13 mouse cellular contexts compared by ENCODE assay signal in the genomic region with DNA sequence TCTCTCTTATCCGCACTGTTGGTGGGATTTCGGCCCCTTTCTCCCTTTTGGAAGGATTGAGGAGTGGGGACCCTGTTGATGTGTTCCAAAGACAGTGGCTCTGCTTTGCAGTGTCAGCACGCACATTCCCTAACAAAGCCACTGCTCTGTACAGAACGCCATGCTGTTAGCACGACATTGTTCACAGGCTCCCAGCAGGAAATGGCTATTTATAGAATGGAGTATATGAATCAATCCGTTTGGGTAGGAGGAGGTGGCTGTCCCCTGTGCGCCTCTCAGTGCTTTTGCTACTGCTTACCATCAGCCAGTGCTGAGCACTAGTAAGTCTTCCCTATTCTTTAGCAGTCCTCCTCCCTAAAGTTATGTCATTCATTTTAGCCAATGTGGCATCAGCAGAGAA. TPM values are rescaled to one million over a fixed set of nuclear protein-coding genes. Genes with fewer than 3 reads are reported as not detected.
DNase-seq lines count a peak whose midpoint lies in the region; ATAC-seq lines count a peak whose summit lies in the region.
"Had no signal": no experiment of that assay in that cellular context is flagged by ENCODE, and none has a peak within 500 bp of the region (broad histone marks: within the 10 kb centered on the region; RNA-seq: fewer than 3 reads in every experiment).

No protein-coding gene starts in this region.

- peaks cover 9% of the 10 kb centered on the region for H3K4me1 ChIP-seq in heart, embryonic 12.5 days (replicated peaks)
- H3K4me1 ChIP-seq in hindbrain, embryonic 13.5 days (replicated peaks): peaks cover 10% of the 10 kb centered on the region

- no peaks in the 10 kb centered on the region for H3K36me3 ChIP-seq in heart, embryonic 12.5 days
- H3K36me3 ChIP-seq in hindbrain, embryonic 13.5 days: no peaks in the 10 kb centered on the region
- H3K36me3 ChIP-seq: embryonic facial prominence, embryonic 10.5 days had no signal

- no peak for DNase-seq in heart, postnatal 14 days
- DNase-seq in left cerebral cortex, adult 18-20 months (ENCODE audit: low spot score in 2 of 2): peak; percentile 2 to 10
- DNase-seq in left cerebral cortex, adult 11 months (ENCODE audit: low spot score): no peak
- DNase-seq in brain, adult 2 months (ENCODE audit: low read depth, low spot score): peak; percentile 77
- DNase-seq in adrenal gland, adult 8-10 months: no peak
- DNase-seq: heart, postnatal 36 days had no signal

- H3K27ac ChIP-seq in heart, embryonic 12.5 days (ENCODE audit: poor library complexity, severe bottlenecking): peak overlapping the region; percentile 47; the same call in 1 of the 2 replicates
- no peak overlapping the region for H3K27ac ChIP-seq in hindbrain, embryonic 13.5 days
- H3K27ac ChIP-seq: embryonic facial prominence, embryonic 10.5 days had no signal

- H3K4me2 ChIP-seq in heart, embryonic 12.5 days: peak overlapping the region; percentile 31; the same call in 1 of the 2 replicates
- H3K4me2 ChIP-seq in hindbrain, embryonic 13.5 days: 0 out of 2 replicates have a peak overlapping the region, but pooled peaks have one; percentile 13

- no peak overlapping the region for H3K9ac ChIP-seq in heart, embryonic 12.5 days
- H3K9ac ChIP-seq in hindbrain, embryonic 13.5 days: no peak overlapping the region

- 36% methylated on average over 7 of the region's 7 CpGs for WGBS in heart, embryonic 12.5 days
- 35% methylated on average over 7 of the region's 7 CpGs for WGBS in hindbrain, embryonic 13.5 days

- H3K4me3 ChIP-seq in heart, embryonic 12.5 days: no peak overlapping the region
- H3K4me3 ChIP-seq in hindbrain, embryonic 13.5 days: no peak overlapping the region
- H3K4me3 ChIP-seq: embryonic facial prominence, embryonic 10.5 days had no signal

- H3K27me3 ChIP-seq in heart, embryonic 12.5 days (replicated peaks): no peaks in the 10 kb centered on the region
- H3K27me3 ChIP-seq in hindbrain, embryonic 13.5 days: no peaks in the 10 kb centered on the region

- H3K9me3 ChIP-seq in heart, embryonic 12.5 days (replicated peaks): no peaks in the 10 kb centered on the region
- H3K9me3 ChIP-seq in hindbrain, embryonic 13.5 days: no peaks in the 10 kb centered on the region
- H3K9me3 ChIP-seq: embryonic facial prominence, embryonic 10.5 days had no signal

- intact Hi-C loops in heart, postnatal 14 days (cut with DNase I): no loop called here

- ATAC-seq in heart, embryonic 12.5 days (ENCODE audit: insufficient number of reproducible peaks, low FRiP score): peak; percentile 61; the same call in 1 of the 2 replicates
- no peak for ATAC-seq in hindbrain, embryonic 13.5 days (ENCODE audit: low FRiP score)
- no peak for ATAC-seq in activated CD4-positive, CD25-positive, alpha-beta regulatory T cell, adult 4 months

RNA-seq across cellular contexts. Expression of gene Spink8, which starts 1.3 kb away (rescaled TPM):
- not detected in 2 replicates for polyA plus RNA-seq in heart, embryonic 12.5 days (2016; fragmentation: Nextera tagmentation; extraction: Ambion mirVana)
- total RNA-seq in heart, postnatal 14 days (2021): not detected
- total RNA-seq in left cerebral cortex, adult 18-20 months (2021): 1 to 10 TPM; 2.3 to 4.3 TPM
- 1.6 TPM in 1 of 2 replicates, not detected in the other for polyA plus RNA-seq in hindbrain, embryonic 13.5 days (2015; fragmentation: Nextera tagmentation; extraction: Ambion mirVana)
- polyA plus RNA-seq in activated CD4-positive, CD25-positive, alpha-beta regulatory T cell, adult 4 months (2017; shearing (Covaris generic)): not detected
- total RNA-seq in adrenal gland, adult 8-10 months (2022): 10 to 100 TPM; 14.6 to 31.7 (median 27.6) TPM
- total RNA-seq: CH12.LX; heart, postnatal 36 days; liver, adult 2 months had no signal
- polyA plus RNA-seq: embryonic facial prominence, embryonic 10.5 days; large intestine, adult 2 months; liver, adult 2 months had no signal

RNA-seq across cellular contexts. Expression of gene Nme6, which starts 19.1 kb away (rescaled TPM):
- 55.7 and 60.5 TPM in 2 replicates for polyA plus RNA-seq in heart, embryonic 12.5 days (2016; fragmentation: Nextera tagmentation; extraction: Ambion mirVana)
- total RNA-seq in heart, postnatal 14 days (2021): 10 to 100 TPM; 16.0 to 16.4 TPM
- total RNA-seq in left cerebral cortex, adult 18-20 months (2021): 10 to 100 TPM in 1 of 2 experiments, 1 to 10 TPM in 1; 7.3 to 10.1 TPM
- 65.7 and 69.1 TPM in 2 replicates for polyA plus RNA-seq in hindbrain, embryonic 13.5 days (2015; fragmentation: Nextera tagmentation; extraction: Ambion mirVana)
- polyA plus RNA-seq in activated CD4-positive, CD25-positive, alpha-beta regulatory T cell, adult 4 months (2017; shearing (Covaris generic)): 1 to 10 TPM; 6.7 to 8.9 TPM
- total RNA-seq in adrenal gland, adult 8-10 months (2022): 10 to 100 TPM; 14.9 to 25.2 (median 22.7) TPM

RNA-seq across cellular contexts. Expression of gene Fbxw27, which starts 23.0 kb away (rescaled TPM):
- not detected in 2 replicates for polyA plus RNA-seq in heart, embryonic 12.5 days (2016; fragmentation: Nextera tagmentation; extraction: Ambion mirVana)
- total RNA-seq in heart, postnatal 14 days (2021): not detected
- total RNA-seq in left cerebral cortex, adult 18-20 months (2021): not detected
- polyA plus RNA-seq in hindbrain, embryonic 13.5 days (2015; fragmentation: Nextera tagmentation; extraction: Ambion mirVana): not detected in 2 replicates
- polyA plus RNA-seq in activated CD4-positive, CD25-positive, alpha-beta regulatory T cell, adult 4 months (2017; shearing (Covaris generic)): not detected
- total RNA-seq in adrenal gland, adult 8-10 months (2022): not detected
- total RNA-seq: CH12.LX; heart, postnatal 36 days; liver, adult 2 months had no signal
- polyA plus RNA-seq: embryonic facial prominence, embryonic 10.5 days; large intestine, adult 2 months; liver, adult 2 months had no signal

RNA-seq across cellular contexts. Expression of gene Camp, which starts 36.0 kb away (rescaled TPM):
- 0.35 and 1.1 TPM in 2 replicates for polyA plus RNA-seq in heart, embryonic 12.5 days (2016; fragmentation: Nextera tagmentation; extraction: Ambion mirVana)
- total RNA-seq in heart, postnatal 14 days (2021): under 1 TPM in 1 of 2 experiments, not detected in 1; 0.61 TPM
- total RNA-seq in left cerebral cortex, adult 18-20 months (2021): under 1 TPM in 1 of 2 experiments, not detected in 1; 0.51 TPM
- polyA plus RNA-seq in hindbrain, embryonic 13.5 days (2015; fragmentation: Nextera tagmentation; extraction: Ambion mirVana): 0.84 and 1.3 TPM in 2 replicates
- polyA plus RNA-seq in activated CD4-positive, CD25-positive, alpha-beta regulatory T cell, adult 4 months (2017; shearing (Covaris generic)): not detected
- not detected for total RNA-seq in adrenal gland, adult 8-10 months (2022)
- total RNA-seq: CH12.LX; heart, postnatal 36 days; liver, adult 2 months had no signal
- polyA plus RNA-seq: embryonic facial prominence, embryonic 10.5 days had no signal

Comparison
In these comparisons a context has a peak if more than half of its experiments do, and no peak if none do; other contexts are left out.
1. DNase-seq: peak in left cerebral cortex, adult 18-20 months (2 of 2) and brain, adult 2 months (single experiment); none in heart, postnatal 14 days (0 of 2), left cerebral cortex, adult 11 months (single experiment) and adrenal gland, adult 8-10 months (single experiment).